Mouse (Mus musculus) ES-Bruce4 (cell line): Measurements from ENCODE around the gene Cpxm1. TPM values are rescaled to one million over a fixed set of nuclear protein-coding genes. Genes with fewer than 3 reads are reported as not detected.
A peak's percentile ranks its signal among the peaks of the same experiment; 100 is the strongest.

Source experiments
- H3K27ac ChIP-seq: 2 replicates; pipeline ENCODE4 v1.5.1; 2012; ENCODE audit warnings: low read length, inconsistent platforms; ENCODE audit not compliant: insufficient read depth
- H3K27me3 ChIP-seq: 2 replicates; pipeline ENCODE4 v1.6.1; 2012; ENCODE audit warnings: mild to moderate bottlenecking, low read length, inconsistent platforms; ENCODE audit not compliant: control insufficient read depth, poor library complexity, insufficient read depth, severe bottlenecking
- H3K36me3 ChIP-seq: 2 replicates; pipeline ENCODE4 v1.6.1; 2012; ENCODE audit warnings: inconsistent platforms, mild to moderate bottlenecking, low read length, moderate library complexity; ENCODE audit not compliant: control insufficient read depth, poor library complexity, insufficient read depth, severe bottlenecking
- H3K4me1 ChIP-seq: one replicate; pipeline ENCODE4 v1.8.1; 2011; ENCODE audit warnings: low read length; ENCODE audit not compliant: control insufficient read depth, insufficient read depth
- H3K4me3 ChIP-seq: 2 replicates; pipeline ENCODE4 v1.5.1; 2011; ENCODE audit warnings: low read depth, mild to moderate bottlenecking, low read length
- H3K9ac ChIP-seq: 2 replicates; pipeline ENCODE4 v1.6.1; 2012; ENCODE audit warnings: low read depth, mild to moderate bottlenecking, inconsistent platforms; ENCODE audit not compliant: poor library complexity, severe bottlenecking
- H3K9me3 ChIP-seq: replicated peaks from 2 replicates; pipeline ENCODE4 v1.6.1; 2012; ENCODE audit warnings: mild to moderate bottlenecking, low read length, inconsistent platforms; ENCODE audit not compliant: control insufficient read depth, poor library complexity, insufficient read depth, severe bottlenecking
- CTCF ChIP-seq: IDR thresholded peaks from one replicate; pipeline ENCODE4 v1.8.1; 2011; ENCODE audit warnings: low read depth, low read length
- EP300 ChIP-seq: IDR thresholded peaks from 2 replicates; pipeline ENCODE4 v1.6.1; 2011; ENCODE audit warnings: low read depth, low read length; ENCODE audit not compliant: insufficient read depth
- POLR2A ChIP-seq: IDR thresholded peaks from one replicate; pipeline ENCODE4 v1.8.1; 2011; ENCODE audit warnings: low read length; ENCODE audit not compliant: insufficient read depth
- polyA plus RNA-seq: library from polyadenylated mRNA; stranded (reverse); fragments of >200 nt; gene quantifications from 2 replicates; pipeline ENCODE4 v1.2.4, GENCODE M21; 2011; ENCODE audit warnings: low read depth; ENCODE audit not compliant: missing spikeins, insufficient read depth, insufficient read length

The Cpxm1 gene
- polyA plus RNA-seq, 1 experiment, result 8.1 TPM

DNA sequence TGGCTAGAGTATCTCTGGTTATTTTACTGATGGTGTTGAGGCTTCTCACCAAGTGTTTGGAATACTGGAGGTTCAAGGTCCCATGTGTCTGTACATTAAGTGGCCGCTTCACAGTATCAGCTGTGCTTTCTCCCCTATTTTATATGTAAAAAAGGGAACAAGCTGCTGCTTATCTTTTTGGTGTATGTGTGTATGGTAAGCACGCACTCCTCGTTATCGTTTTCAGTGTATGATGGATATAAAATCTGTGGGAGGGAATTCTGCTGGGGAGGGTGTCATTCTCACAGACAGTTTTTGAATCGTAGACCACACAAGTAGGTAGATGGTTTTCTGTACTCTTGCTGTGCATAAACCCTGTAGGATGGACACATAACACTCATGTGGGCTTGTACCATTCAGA is 39.8 kb downstream of the Cpxm1 start:
- Histone ChIP-seq H3K4me1 (peaks cover 2% of the 10 kb centered on the region), H3K4me3 (no peak overlapping the region), H3K36me3 (no peaks in the 10 kb centered on the region), H3K27me3 (peaks cover 8% of the 10 kb centered on the region), H3K9ac (no peak overlapping the region), H3K27ac (no peak overlapping the region), H3K9me3 (no peaks in the 10 kb centered on the region)
- TF ChIP-seq POLR2A, result no peak

DNA sequence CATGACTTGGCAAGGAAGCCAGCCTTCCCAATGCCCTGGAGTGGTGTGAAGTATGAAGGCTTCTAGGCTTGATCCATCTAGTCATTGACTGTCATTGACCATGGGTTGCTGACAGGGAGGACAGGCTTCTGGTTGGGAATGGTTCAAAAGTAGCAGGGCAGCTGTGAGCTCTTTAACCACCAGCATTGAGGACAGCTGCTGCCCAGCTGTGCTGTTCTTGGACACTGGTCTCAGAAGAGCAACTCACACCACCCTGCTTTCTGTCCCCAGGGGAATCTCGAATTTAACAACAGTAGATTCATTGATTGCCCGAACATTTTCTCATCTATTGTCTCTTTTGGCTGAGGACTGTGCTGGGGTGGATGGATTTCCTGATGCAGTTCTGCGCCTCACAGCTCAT is 43.5 kb downstream of the Cpxm1 start:
- TF ChIP-seq POLR2A (no peak), EP300 (no peak), CTCF (no peak)
- Histone ChIP-seq H3K27ac (no peak overlapping the region), H3K4me3 (no peak overlapping the region), H3K36me3 (no peaks in the 10 kb centered on the region), H3K27me3 (no peaks in the 10 kb centered on the region), H3K9ac (no peak overlapping the region), H3K4me1 (peaks cover 7% of the 10 kb centered on the region), H3K9me3 (no peaks in the 10 kb centered on the region)

GRCm38 (mm10) chr2:130353411-130353810 is 44.0 kb downstream of the Cpxm1 start:
- Histone ChIP-seq H3K27me3 (no peaks in the 10 kb centered on the region), H3K27ac (no peak overlapping the region), H3K4me3 (no peak overlapping the region), H3K9ac (no peak overlapping the region), H3K4me1 (peaks cover 6% of the 10 kb centered on the region), H3K9me3 (no peaks in the 10 kb centered on the region), H3K36me3 (no peaks in the 10 kb centered on the region)
- TF ChIP-seq POLR2A, result no peak
- TF ChIP-seq EP300, result no peak
- TF ChIP-seq CTCF, result no peak

GRCm38 (mm10) chr2:130351758-130352339 is 45.5 kb downstream of the Cpxm1 start:
- TF ChIP-seq POLR2A (no peak), EP300 (peak; percentile 81)
- Histone ChIP-seq H3K9me3 (no peaks in the 10 kb centered on the region), H3K27ac (no peak overlapping the region), H3K36me3 (no peaks in the 10 kb centered on the region), H3K9ac (no peak overlapping the region), H3K27me3 (no peaks in the 10 kb centered on the region), H3K4me3 (no peak overlapping the region), H3K4me1 (peaks cover 6% of the 10 kb centered on the region)

DNA sequence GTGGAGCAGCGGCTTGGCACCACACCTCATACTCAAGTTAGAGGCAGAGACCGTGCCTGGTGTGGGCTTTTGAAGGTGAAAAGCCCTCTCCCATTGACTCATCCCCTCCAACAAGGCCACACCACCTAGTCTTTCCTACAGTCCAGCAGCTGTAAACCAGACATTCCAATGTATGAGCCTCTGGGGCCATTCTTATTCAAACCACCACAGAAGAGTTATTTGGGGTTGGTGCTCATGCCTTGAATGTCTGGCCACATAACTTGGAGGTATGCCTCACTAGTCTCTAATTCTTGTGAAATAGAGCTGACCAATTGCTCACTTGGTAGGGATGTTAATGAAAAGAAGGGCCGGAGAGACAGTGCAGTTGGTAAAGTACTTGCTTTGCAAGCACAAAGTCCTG is 47.0 kb downstream of the Cpxm1 start:
- H3K4me3 ChIP-seq, result no peak overlapping the region
- H3K4me1 ChIP-seq, result peaks cover 6% of the 10 kb centered on the region
- no peaks in the 10 kb centered on the region for H3K27me3 ChIP-seq
- TF ChIP-seq POLR2A (no peak), EP300 (no peak)
- H3K36me3 ChIP-seq, result no peaks in the 10 kb centered on the region
- no peak overlapping the region for H3K9ac ChIP-seq
- no peaks in the 10 kb centered on the region for H3K9me3 ChIP-seq
- no peak overlapping the region for H3K27ac ChIP-seq

DNA sequence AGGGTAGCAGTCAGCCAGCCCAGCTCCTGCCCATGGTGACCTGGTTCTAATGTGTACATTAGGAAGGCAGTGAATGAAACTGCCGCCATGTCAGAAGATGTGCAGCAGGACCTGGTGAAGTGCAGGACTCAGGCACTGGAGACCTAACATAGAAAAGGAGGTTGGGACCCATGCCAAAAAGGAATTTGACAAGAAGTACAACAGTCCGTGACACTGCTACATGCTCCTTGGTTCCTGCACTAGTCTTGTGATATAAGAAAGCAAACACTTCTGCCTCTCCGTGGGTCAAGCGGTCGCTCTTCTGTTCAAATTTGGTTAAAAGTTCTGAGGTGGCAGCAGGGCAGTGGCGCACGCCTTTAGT is 56.2 kb downstream of the Cpxm1 start:
- Histone ChIP-seq H3K36me3 (no peaks in the 10 kb centered on the region), H3K27ac (no peak overlapping the region), H3K27me3 (no peaks in the 10 kb centered on the region), H3K4me1 (no peaks in the 10 kb centered on the region), H3K4me3 (no peak overlapping the region), H3K9ac (no peak overlapping the region), H3K9me3 (no peaks in the 10 kb centered on the region)
- TF ChIP-seq POLR2A (no peak), CTCF (no peak), EP300 (no peak)

Other genes starting within 250 kb of the Cpxm1 start
- gene Snrpb, start 218.2 kb downstream of the Cpxm1 start, polyA plus RNA-seq, result 244 and 254 TPM in 2 replicates
- not detected in 2 replicates for gene Tmc2, start 202.4 kb downstream of the Cpxm1 start, polyA plus RNA-seq
- 387 and 404 TPM in 2 replicates for gene Nop56, start 123.1 kb downstream of the Cpxm1 start, polyA plus RNA-seq
- 158 and 163 TPM in 2 replicates for gene Idh3b, start 113.0 kb downstream of the Cpxm1 start, polyA plus RNA-seq
- 4.8 and 5.3 TPM in 2 replicates for gene Ebf4, start 102.4 kb downstream of the Cpxm1 start, polyA plus RNA-seq
- not detected in 2 replicates for gene Gm28372, start 7.7 kb upstream of the Cpxm1 start, polyA plus RNA-seq
- not detected in 2 replicates for gene 1700020A23Rik, start 7.7 kb upstream of the Cpxm1 start, polyA plus RNA-seq
- not detected in 2 replicates for gene Tmem239, start 8.9 kb upstream of the Cpxm1 start, polyA plus RNA-seq
- 119 and 121 TPM in 2 replicates for gene Vps16, start 26.8 kb upstream of the Cpxm1 start, polyA plus RNA-seq
- 16.3 and 18.4 TPM in 2 replicates for gene Pced1a, start 27.1 kb upstream of the Cpxm1 start, polyA plus RNA-seq
- gene Ptpra, start 52.7 kb upstream of the Cpxm1 start, polyA plus RNA-seq, result 72.8 and 77.6 TPM in 2 replicates
- 13.3 and 17.0 TPM in 2 replicates for gene Mrps26, start 166.2 kb upstream of the Cpxm1 start, polyA plus RNA-seq
- not detected in 2 replicates for gene Oxt, start 178.6 kb upstream of the Cpxm1 start, polyA plus RNA-seq
- not detected in 2 replicates for gene Avp, start 185.0 kb upstream of the Cpxm1 start, polyA plus RNA-seq
- 21.5 and 22.5 TPM in 2 replicates for gene Fastkd5, start 232.5 kb upstream of the Cpxm1 start, polyA plus RNA-seq
- gene Ubox5, start 232.5 kb upstream of the Cpxm1 start, polyA plus RNA-seq, result 10.4 and 11.6 TPM in 2 replicates
- gene Lzts3, start 245.2 kb upstream of the Cpxm1 start, polyA plus RNA-seq, result 2.4 and 2.8 TPM in 2 replicates